Mouse (Mus musculus): ENCODE measurements around the gene Serinc2.

GRCm38 (mm10) chr4:130236361-130236760 lies 42.6 kb downstream of the Serinc2 start:
- TF ChIP-seq CTCF (conservative IDR thresholded peaks at IDR 0.05; ENCODE audit: insufficient read depth, insufficient read length, low read depth, low read length) = no peak
- TF ChIP-seq POLR2A (IDR thresholded peaks at IDR 0.05; ENCODE audit: low read depth, low read length) = no peak

Data from kidney, adult 2 months (tissue).